Mouse (Mus musculus): ENCODE data around the gene Hoxb6. TPM values are rescaled to one million over a fixed set of nuclear protein-coding genes. Genes with fewer than 3 reads are reported as not detected.

Hoxb6 gene
- total and polyA plus RNA-seq, 3 experiments, result not detected

GRCm38 (mm10) chr11:96293302-96293921 is 1.1 kb downstream of the Hoxb6 start:
- no peak overlapping the region for H3K4me3 ChIP-seq (ENCODE audit: control insufficient read depth in 1 of 2, insufficient read depth in 1 of 2, low read depth in 2 of 2, low read length in 2 of 2)
- 0 out of 4 replicates have a peak, but pooled peaks cover 0 to 4% of the 10 kb centered on the region in 2 experiments for H3K4me1 ChIP-seq (ENCODE audit: control insufficient read depth in 1 of 2, insufficient read depth in 2 of 2, low read length in 2 of 2)
- no peak overlapping the region for H3K9ac ChIP-seq (ENCODE audit: control insufficient read depth, low read depth, low read length, poor library complexity, severe bottlenecking)
- TF ChIP-seq ETS1 (IDR thresholded peaks at IDR 0.05; ENCODE audit: low read depth, low read length) (no peak), USF1 (IDR thresholded peaks at IDR 0.05; ENCODE audit: low read depth, low read length) (no peak), SIN3A (IDR thresholded peaks at IDR 0.05; ENCODE audit: low read length) (no peak), NELFE (IDR thresholded peaks at IDR 0.05; ENCODE audit: low read depth, low read length) (no peak), GABPA (IDR thresholded peaks at IDR 0.05; ENCODE audit: low read depth, low read length) (no peak), ZMIZ1 (IDR thresholded peaks at IDR 0.05; ENCODE audit: low read depth, low read length) (no peak), UBTF (IDR thresholded peaks at IDR 0.05; ENCODE audit: borderline replicate concordance, insufficient read depth, low read depth, low read length) (no peak), MXI1 (IDR thresholded peaks at IDR 0.05; ENCODE audit: low read depth, low read length) (no peak), POLR2A (IDR thresholded peaks at IDR 0.05; ENCODE audit: control insufficient read depth in 1 of 2, insufficient read depth in 1 of 2, low read depth in 1 of 2, low read length in 2 of 2, poor library complexity in 1 of 2) (no peak), CHD2 (IDR thresholded peaks at IDR 0.05; ENCODE audit: low read length) (no peak), GATA1 (IDR thresholded peaks at IDR 0.05; ENCODE audit: low read depth, low read length) (no peak), MYB (IDR thresholded peaks at IDR 0.05; ENCODE audit: low read depth, low read length) (no peak)
- no peak for DNase-seq (ENCODE audit: low read depth, low spot score)
- H3K36me3 ChIP-seq (ENCODE audit: control insufficient read depth in 1 of 2, insufficient read depth in 2 of 2, low read length in 2 of 2), result no peaks in the 10 kb centered on the region
- no peaks in the 10 kb centered on the region for H3K9me3 ChIP-seq (replicated peaks; ENCODE audit: insufficient read depth, low read length)
- no peak overlapping the region for H3K27ac ChIP-seq (ENCODE audit: control insufficient read depth, low read depth, low read length)
- peaks cover 17 to 19% of the 10 kb centered on the region in 2 experiments for H3K27me3 ChIP-seq (ENCODE audit: control insufficient read depth in 1 of 2, insufficient read depth in 2 of 2, low read length in 2 of 2)
- H3K79me2 ChIP-seq (ENCODE audit: control insufficient read depth, insufficient read depth, low read length, poor library complexity), result no peaks in the 10 kb centered on the region

- DNase-seq (ENCODE audit: low read depth, low spot score), result peak; percentile 82
- H3K4me1 ChIP-seq (ENCODE audit: control insufficient read depth in 1 of 2, insufficient read depth in 2 of 2, low read length in 2 of 2), result 0 out of 4 replicates have a peak, but pooled peaks cover 0 to 4% of the 10 kb centered on the region in 2 experiments
Observed at GRCm38 (mm10) chr11:96294245-96295091, 2.2 kb downstream of the Hoxb6 start.

More at GRCm38 (mm10) chr11:96294245-96295091, 2.2 kb downstream of the Hoxb6 start:
- peak overlapping the region; percentile 44 to 50 for H3K4me3 ChIP-seq (ENCODE audit: control insufficient read depth in 1 of 2, insufficient read depth in 1 of 2, low read depth in 2 of 2, low read length in 2 of 2)
- H3K36me3 ChIP-seq (ENCODE audit: control insufficient read depth in 1 of 2, insufficient read depth in 2 of 2, low read length in 2 of 2), result no peaks in the 10 kb centered on the region
- H3K9ac ChIP-seq (ENCODE audit: control insufficient read depth, low read depth, low read length, poor library complexity, severe bottlenecking), result peak overlapping the region; percentile 41
- H3K9me3 ChIP-seq (replicated peaks; ENCODE audit: insufficient read depth, low read length), result no peaks in the 10 kb centered on the region
- peak; percentile 37 for TF ChIP-seq RAD21 (IDR thresholded peaks at IDR 0.05; ENCODE audit: low read depth, low read length)
- TF ChIP-seq NRF1 (IDR thresholded peaks at IDR 0.05; ENCODE audit: insufficient read depth, low read depth, low read length, poor library complexity, severe bottlenecking), result no peak
- no peak for TF ChIP-seq SIN3A (IDR thresholded peaks at IDR 0.05; ENCODE audit: low read length)
- no peak for TF ChIP-seq CHD1 (IDR thresholded peaks at IDR 0.05; ENCODE audit: low read depth, low read length)
- TF ChIP-seq ZNF384 (IDR thresholded peaks at IDR 0.05; ENCODE audit: low read depth, low read length), result no peak
- peak; percentile 50 to 80 (median 71) for TF ChIP-seq CTCF (IDR thresholded peaks at IDR 0.05 in 2 of 3, conservative IDR thresholded peaks at IDR 0.05 in 1 of 3; ENCODE audit: control insufficient read depth in 1 of 3, insufficient read depth in 1 of 3, low read depth in 2 of 3, low read length in 3 of 3, poor library complexity in 1 of 3, severe bottlenecking in 1 of 3)
- TF ChIP-seq POLR2A (IDR thresholded peaks at IDR 0.05; ENCODE audit: control insufficient read depth in 1 of 2, insufficient read depth in 1 of 2, low read depth in 1 of 2, low read length in 2 of 2, poor library complexity in 1 of 2), result no peak
- peak; percentile 47 for TF ChIP-seq SMC3 (IDR thresholded peaks at IDR 0.05; ENCODE audit: low read depth, low read length)
- no peak overlapping the region for H3K27ac ChIP-seq (ENCODE audit: control insufficient read depth, low read depth, low read length)
- H3K79me2 ChIP-seq (ENCODE audit: control insufficient read depth, insufficient read depth, low read length, poor library complexity), result no peaks in the 10 kb centered on the region
- H3K27me3 ChIP-seq (ENCODE audit: control insufficient read depth in 1 of 2, insufficient read depth in 2 of 2, low read length in 2 of 2), result peaks cover 17 to 18% of the 10 kb centered on the region in 2 experiments
